Mouse (Mus musculus) intestine, postnatal 0 days (tissue): ENCODE results near the gene Olfr825. TPM values are rescaled to one million over a fixed set of nuclear protein-coding genes. Genes with fewer than 3 reads are reported as not detected.
"Not testable (repeated sequence)": the region's sequence is repeated elsewhere in the genome, so short reads cannot be mapped to it uniquely, and the experiment has no call there.

Experiments
- ATAC-seq: fragments of 200-750 bp; cut with Nextera tagmentation; 2 replicates; pipeline ENCODE4 v1.8.0; 2017; ENCODE audit warnings: mild to moderate bottlenecking, moderate TSS enrichment, moderate library complexity
- H3K27ac ChIP-seq: fragments of 300-500 bp; sonication (generic); 2 replicates; pipeline ENCODE4 v1.5.1; 2014; ENCODE audit warnings: mild to moderate bottlenecking, low read depth, low read length, moderate library complexity
- H3K27me3 ChIP-seq: fragments of 300-500 bp; sonication (generic); replicated peaks from 2 replicates; pipeline ENCODE4 v1.6.1; 2014; ENCODE audit warnings: low read length, mixed read lengths; ENCODE audit not compliant: control insufficient read depth, insufficient read depth
- H3K36me3 ChIP-seq: fragments of 300-500 bp; sonication (generic); 2 replicates; pipeline ENCODE4 v1.6.1; 2014; ENCODE audit warnings: mild to moderate bottlenecking, moderate library complexity; ENCODE audit not compliant: control insufficient read depth, insufficient read depth
- H3K4me1 ChIP-seq: fragments of 300-500 bp; sonication (generic); replicated peaks from 2 replicates; pipeline ENCODE4 v1.6.1; 2014; ENCODE audit warnings: antibody characterized with exemption, low read length, mixed read lengths; ENCODE audit not compliant: control insufficient read depth, insufficient read depth
- H3K4me2 ChIP-seq: fragments of 300-500 bp; sonication (generic); replicated peaks from 2 replicates; pipeline ENCODE4 v1.6.1; 2014; ENCODE audit warnings: low read depth, mild to moderate bottlenecking, moderate library complexity
- H3K4me3 ChIP-seq: fragments of 300-500 bp; sonication (generic); 2 replicates; pipeline ENCODE4 v1.5.1; 2014; ENCODE audit warnings: low read depth, low read length
- H3K9ac ChIP-seq: fragments of 300-500 bp; sonication (generic); 2 replicates; pipeline ENCODE4 v1.6.1; 2014; ENCODE audit warnings: mild to moderate bottlenecking, low read depth, low read length
- H3K9me3 ChIP-seq: fragments of 300-500 bp; sonication (generic); 2 replicates; pipeline ENCODE4 v1.6.1; 2016; ENCODE audit warnings: mixed run types; ENCODE audit not compliant: control insufficient read depth
- CTCF ChIP-seq: sonication (generic); IDR thresholded peaks from 2 replicates; pipeline ENCODE4 v1.5.1; 2016; ENCODE audit warnings: low read depth, mild to moderate bottlenecking, control low read depth, antibody characterized with exemption, moderate library complexity
- WGBS: fragments of 180-500 bp; shearing (Covaris S2); extraction: QIAGEN DNeasy Blood & Tissue Kit; methylation state at CpG from one replicate; pipeline ENCODE4 v1.1.7; 2014; 5-methylcytosine and 5-hydroxymethylcytosine counted together
- polyA plus RNA-seq: library from polyadenylated mRNA; unstranded; fragments of >200 nt; fragmentation: Nextera tagmentation; extraction: Ambion mirVana; gene quantifications from 2 replicates; pipeline ENCODE4 v1.2.1, GENCODE M21; 2015

The Olfr825 gene
- not detected in 2 replicates for polyA plus RNA-seq

- Histone ChIP-seq H3K9me3 (no peaks in the 10 kb centered on the region), H3K4me3 (no peak within 1 kb of the TSS), H3K27me3 (no peaks in the 10 kb centered on the region), H3K9ac (no peak within 1 kb of the TSS), H3K36me3 (no peaks in the 10 kb centered on the region), H3K4me2 (no peak within 1 kb of the TSS), H3K27ac (no peak within 1 kb of the TSS), H3K4me1 (no peaks in the 10 kb centered on the region)
- no peak for TF ChIP-seq CTCF
- ATAC-seq: no peak
Measured at GRCm38 (mm10) chr10:130166666-130167065, at the start of gene Olfr825. Gene Olfr825 (minus strand): TSS chr10:130166766.

- no peak within 1 kb of the TSS for H3K9ac ChIP-seq
- H3K27ac ChIP-seq: no peak within 1 kb of the TSS
- no peaks in the 10 kb centered on the region for H3K27me3 ChIP-seq
- no peak within 1 kb of the TSS for H3K4me2 ChIP-seq
- no peak for TF ChIP-seq CTCF
- ATAC-seq: no peak
- WGBS: 81% methylated on average over 1 of the region's 1 CpGs
- H3K4me3 ChIP-seq: no peak within 1 kb of the TSS
- H3K4me1 ChIP-seq: no peaks in the 10 kb centered on the region
- no peaks in the 10 kb centered on the region for H3K9me3 ChIP-seq
- no peaks in the 10 kb centered on the region for H3K36me3 ChIP-seq
Measured at GRCm38 (mm10) chr10:130214303-130214702, 47.7 kb upstream of the Olfr825 start, which contains the start of gene Olfr827. Gene Olfr827 (minus strand): TSS chr10:130214403.

- Histone ChIP-seq H3K27ac (no peak within 1 kb of the TSS), H3K9ac (no peak within 1 kb of the TSS), H3K4me1 (no peaks in the 10 kb centered on the region), H3K9me3 (no peaks in the 10 kb centered on the region), H3K36me3 (no peaks in the 10 kb centered on the region), H3K4me3 (no peak within 1 kb of the TSS), H3K27me3 (no peaks in the 10 kb centered on the region), H3K4me2 (no peak within 1 kb of the TSS)
- TF ChIP-seq CTCF: no peak
- ATAC-seq: no peak
- WGBS: 64% methylated on average over 1 of the region's 1 CpGs
Measured at GRCm38 (mm10) chr10:130184086-130184485, 17.5 kb upstream of the Olfr825 start, which contains the start of gene Olfr826. Gene Olfr826 (minus strand): TSS chr10:130184186.

- Histone ChIP-seq H3K4me3 (no peak overlapping the region), H3K9me3 (no peaks in the 10 kb centered on the region), H3K9ac (no peak overlapping the region), H3K27me3 (no peaks in the 10 kb centered on the region), H3K27ac (no peak overlapping the region), H3K4me2 (no peak overlapping the region), H3K4me1 (no peaks in the 10 kb centered on the region), H3K36me3 (no peaks in the 10 kb centered on the region)
- TF ChIP-seq CTCF: no peak
- ATAC-seq: no peak
Measured at GRCm38 (mm10) chr10:130165196-130165595, 1.4 kb downstream of the Olfr825 start.

GRCm38 (mm10) chr10:130144121-130144520, 22.4 kb downstream of the Olfr825 start:
- WGBS: 80% methylated on average over 5 of the region's 5 CpGs
- H3K4me1 ChIP-seq: no peaks in the 10 kb centered on the region
- no peaks in the 10 kb centered on the region for H3K36me3 ChIP-seq
- no peaks in the 10 kb centered on the region for H3K9me3 ChIP-seq
- H3K4me3 ChIP-seq: no peak overlapping the region
- H3K9ac ChIP-seq: no peak overlapping the region
- H3K27me3 ChIP-seq: no peaks in the 10 kb centered on the region
- TF ChIP-seq CTCF: no peak
- H3K4me2 ChIP-seq: no peak overlapping the region
- H3K27ac ChIP-seq: no peak overlapping the region
- ATAC-seq: no peak

- not testable (repeated sequence) for H3K4me2 ChIP-seq
Measured at GRCm38 (mm10) chr10:130142481-130142880, 24.1 kb downstream of the Olfr825 start.

GRCm38 (mm10) chr10:130134811-130135210, 31.8 kb downstream of the Olfr825 start:
- Histone ChIP-seq H3K4me2 (no peak overlapping the region), H3K4me3 (no peak overlapping the region), H3K27ac (no peak overlapping the region), H3K9me3 (no peaks in the 10 kb centered on the region), H3K9ac (no peak overlapping the region), H3K36me3 (no peaks in the 10 kb centered on the region), H3K27me3 (no peaks in the 10 kb centered on the region), H3K4me1 (no peaks in the 10 kb centered on the region)
- ATAC-seq: no peak
- TF ChIP-seq CTCF: no peak

More at GRCm38 (mm10) chr10:130142481-130142880, 24.1 kb downstream of the Olfr825 start:
- not testable (repeated sequence) for H3K4me3 ChIP-seq, H3K27ac ChIP-seq, H3K9ac ChIP-seq, H3K4me1 ChIP-seq, H3K9me3 ChIP-seq, H3K27me3 ChIP-seq, ATAC-seq, H3K36me3 ChIP-seq
- 72% methylated on average over 5 of the region's 5 CpGs for whole genome bisulfite sequencing

GRCm38 (mm10) chr10:130129900-130130299, 36.7 kb downstream of the Olfr825 start, which contains the start of gene Olfr824:
Gene Olfr824 (minus strand): TSS chr10:130130000.
- H3K27me3 ChIP-seq, H3K9ac ChIP-seq, H3K4me2 ChIP-seq, H3K4me3 ChIP-seq, H3K4me1 ChIP-seq, H3K9me3 ChIP-seq, H3K27ac ChIP-seq, H3K36me3 ChIP-seq, ATAC-seq: not testable (repeated sequence)

- H3K4me3 ChIP-seq, H3K9ac ChIP-seq, H3K4me1 ChIP-seq, H3K27ac ChIP-seq, H3K36me3 ChIP-seq, H3K9me3 ChIP-seq, H3K4me2 ChIP-seq, ATAC-seq, H3K27me3 ChIP-seq: not testable (repeated sequence)
- WGBS: 61% methylated on average over 3 of the region's 3 CpGs
Measured at GRCm38 (mm10) chr10:130116045-130116444, 50.5 kb downstream of the Olfr825 start.
